In the genomic region with DNA sequence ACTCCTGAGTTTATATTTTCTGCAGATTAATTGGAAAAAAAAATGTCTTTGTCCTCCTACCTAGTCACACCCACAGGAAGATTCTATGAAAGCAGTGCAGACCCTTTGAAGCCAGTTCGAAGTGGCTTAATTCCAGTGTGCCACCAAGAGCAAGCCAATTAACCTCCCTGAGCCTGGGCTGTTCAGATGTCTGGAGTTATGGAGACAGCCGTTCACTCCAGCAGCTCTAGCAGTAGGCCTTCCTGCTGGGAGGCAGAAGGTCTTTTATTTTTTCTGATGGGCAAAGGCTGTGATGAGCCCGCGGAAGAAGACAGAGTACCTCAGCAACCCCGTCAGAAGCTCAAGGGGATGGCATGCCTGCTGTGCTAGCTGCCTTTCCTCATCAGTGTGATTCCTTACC, we compare ENCODE assay signal across 23 mouse cellular contexts.
DNase-seq lines count a peak whose midpoint lies in the region; ATAC-seq and TF ChIP-seq lines count a peak whose summit lies in the region.
"Had no signal": no experiment of that assay in that cellular context is flagged by ENCODE, and none has a peak within 500 bp of the region (broad histone marks: within the 10 kb centered on the region; RNA-seq: fewer than 3 reads in every experiment).

No protein-coding gene starts in this region.

- 55% methylated on average over 5 of the region's 5 CpGs for WGBS in hindbrain, embryonic 13.5 days
- WGBS in hindbrain, embryonic 12.5 days = 55% methylated on average over 5 of the region's 5 CpGs
- 46% methylated on average over 5 of the region's 5 CpGs for WGBS in neural tube, embryonic 13.5 days
- 28% methylated on average over 5 of the region's 5 CpGs for WGBS in hindbrain, postnatal 0 days

- no peak overlapping the region for H3K4me2 ChIP-seq in hindbrain, embryonic 13.5 days
- no peak overlapping the region for H3K4me2 ChIP-seq in hindbrain, embryonic 12.5 days (replicated peaks)
- H3K4me2 ChIP-seq in neural tube, embryonic 13.5 days = no peak overlapping the region
- no peak overlapping the region for H3K4me2 ChIP-seq in hindbrain, postnatal 0 days (ENCODE audit: low read depth, low read length)
- H3K4me2 ChIP-seq: limb, embryonic 13.5 days; liver, embryonic 12.5 days had no signal

- ATAC-seq in hindbrain, embryonic 13.5 days (ENCODE audit: low FRiP score) = no peak
- no peak for ATAC-seq in hindbrain, embryonic 12.5 days (ENCODE audit: low FRiP score)
- ATAC-seq in neural tube, embryonic 13.5 days (ENCODE audit: low read depth) = no peak
- ATAC-seq in hindbrain, postnatal 0 days = peak; percentile 17; the same call in 1 of the 2 replicates
- ATAC-seq: forebrain, embryonic 16.5 days; intestine, embryonic 16.5 days; liver, embryonic 12.5 days; liver, postnatal 0 days had no signal

- H3K27ac ChIP-seq in hindbrain, embryonic 13.5 days = peak overlapping the region; percentile 62; the same call in 1 of the 2 replicates
- no peak overlapping the region for H3K27ac ChIP-seq in hindbrain, embryonic 12.5 days
- peak overlapping the region; percentile 6; the same call in 1 of the 2 replicates for H3K27ac ChIP-seq in neural tube, embryonic 13.5 days (replicated peaks)
- peak overlapping the region; percentile 33; the same call in 1 of the 2 replicates for H3K27ac ChIP-seq in hindbrain, postnatal 0 days
- H3K27ac ChIP-seq: limb, embryonic 13.5 days; liver, embryonic 12.5 days had no signal

- H3K9ac ChIP-seq in hindbrain, embryonic 13.5 days = no peak overlapping the region
- H3K9ac ChIP-seq in hindbrain, embryonic 12.5 days = no peak overlapping the region
- no peak overlapping the region for H3K9ac ChIP-seq in neural tube, embryonic 13.5 days
- no peak overlapping the region for H3K9ac ChIP-seq in hindbrain, postnatal 0 days (replicated peaks; ENCODE audit: low read length)
- H3K9ac ChIP-seq: limb, embryonic 13.5 days; liver, embryonic 12.5 days; liver, postnatal 0 days had no signal

- no peaks in the 10 kb centered on the region for H3K9me3 ChIP-seq in hindbrain, embryonic 13.5 days
- no peaks in the 10 kb centered on the region for H3K9me3 ChIP-seq in hindbrain, embryonic 12.5 days (replicated peaks)
- no peaks in the 10 kb centered on the region for H3K9me3 ChIP-seq in neural tube, embryonic 13.5 days
- H3K9me3 ChIP-seq in hindbrain, postnatal 0 days (ENCODE audit: low read length) = no peaks in the 10 kb centered on the region
- H3K9me3 ChIP-seq: limb, embryonic 13.5 days; liver, embryonic 12.5 days had no signal

- no peaks in the 10 kb centered on the region for H3K36me3 ChIP-seq in hindbrain, embryonic 13.5 days
- no peaks in the 10 kb centered on the region for H3K36me3 ChIP-seq in hindbrain, embryonic 12.5 days
- no peaks in the 10 kb centered on the region for H3K36me3 ChIP-seq in neural tube, embryonic 13.5 days
- no peaks in the 10 kb centered on the region for H3K36me3 ChIP-seq in hindbrain, postnatal 0 days (ENCODE audit: insufficient read depth, low read length)
- H3K36me3 ChIP-seq: limb, embryonic 13.5 days; liver, embryonic 12.5 days had no signal

- TF ChIP-seq CTCF in hindbrain, postnatal 0 days (IDR thresholded peaks at IDR 0.05; ENCODE audit: low read depth) = no peak

- DNase-seq in neural tube, embryonic 10.5 days (ENCODE audit: extremely low spot score, low spot score) = no peak
- DNase-seq in hindbrain, postnatal 0 days (ENCODE audit: low spot score) = peak; percentile 52
- no peak for DNase-seq in right cerebral cortex, adult 2 months (ENCODE audit: low spot score in 2 of 2)
- no peak for DNase-seq in kidney, adult 11 months
- DNase-seq: adrenal gland, postnatal 25 days; B cell, adult 2 months; gastrocnemius, postnatal 10 days; heart, postnatal 14 days; kidney, postnatal 10 days; layer of hippocampus, postnatal 36 days; liver, postnatal 0 days; lung, postnatal 36 days; midbrain, embryonic 14.5 days; thymus, adult 2 months; thymus, postnatal 36 days had no signal

- H3K27me3 ChIP-seq in hindbrain, embryonic 13.5 days = no peaks in the 10 kb centered on the region
- H3K27me3 ChIP-seq in hindbrain, embryonic 12.5 days = 0 out of 2 replicates have a peak, but pooled peaks cover 5% of the 10 kb centered on the region
- no peaks in the 10 kb centered on the region for H3K27me3 ChIP-seq in neural tube, embryonic 13.5 days
- no peaks in the 10 kb centered on the region for H3K27me3 ChIP-seq in hindbrain, postnatal 0 days (ENCODE audit: insufficient read depth, low read length)

- peaks cover 40% of the 10 kb centered on the region for H3K4me1 ChIP-seq in hindbrain, embryonic 13.5 days (replicated peaks)
- H3K4me1 ChIP-seq in hindbrain, embryonic 12.5 days = peaks cover 16% of the 10 kb centered on the region
- peaks cover 20% of the 10 kb centered on the region for H3K4me1 ChIP-seq in neural tube, embryonic 13.5 days (replicated peaks)
- H3K4me1 ChIP-seq in hindbrain, postnatal 0 days (ENCODE audit: insufficient read depth, low read length) = 0 out of 2 replicates have a peak, but pooled peaks cover 3% of the 10 kb centered on the region

- no peak overlapping the region for H3K4me3 ChIP-seq in hindbrain, embryonic 13.5 days
- no peak overlapping the region for H3K4me3 ChIP-seq in hindbrain, embryonic 12.5 days
- H3K4me3 ChIP-seq in neural tube, embryonic 13.5 days = no peak overlapping the region
- no peak overlapping the region for H3K4me3 ChIP-seq in hindbrain, postnatal 0 days (ENCODE audit: low read length)
- H3K4me3 ChIP-seq: limb, embryonic 13.5 days; liver, embryonic 12.5 days; myocyte had no signal
